Mouse (Mus musculus) kidney, adult 2 months (tissue): ENCODE measurements around the gene Sesn1.

Source experiments
- CTCF ChIP-seq: fragments of 200-500 bp; conservative IDR thresholded peaks from 2 replicates; pipeline ENCODE4 v1.5.1; 2011; ENCODE audit warnings: low read depth, mild to moderate bottlenecking, control low read depth, low read length, moderate library complexity, mixed read lengths; ENCODE audit not compliant: insufficient read depth, insufficient read length
- POLR2A ChIP-seq: fragments of 200-500 bp; IDR thresholded peaks from one replicate; pipeline ENCODE4 v1.6.1; 2011; ENCODE audit warnings: low read depth, low read length, control low read depth

DNA sequence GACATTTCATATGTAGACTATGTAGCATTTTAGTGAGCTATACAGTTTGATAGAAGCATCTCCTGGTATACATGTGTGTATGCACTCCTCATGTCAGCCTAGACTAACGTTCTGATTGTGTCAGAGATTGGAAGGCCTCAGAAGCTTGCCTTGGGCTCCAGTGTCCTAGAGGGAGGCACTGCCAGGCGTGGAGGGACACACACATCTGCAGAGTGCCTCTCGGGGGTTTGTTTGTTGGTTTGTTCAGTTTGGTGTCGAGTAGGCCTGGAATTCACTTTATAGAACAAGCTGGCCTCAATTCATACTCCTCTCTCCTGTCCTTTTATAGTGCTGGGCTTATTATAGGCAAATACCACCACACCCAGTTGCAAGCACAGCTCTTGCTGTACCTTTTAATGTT is 16.3 kb downstream of the Sesn1 start:
- TF ChIP-seq CTCF (no peak), POLR2A (no peak)
